Mouse (Mus musculus) kidney, adult 18-20 months (tissue): ENCODE data around the gene Vwa1.
A peak's percentile ranks its signal among the peaks of the same experiment; 100 is the strongest.
"Not testable (repeated sequence)": the region's sequence is repeated elsewhere in the genome, so short reads cannot be mapped to it uniquely, and the experiment has no call there.

Experiments
- DNase-seq: peaks from one replicate; pipeline ENCODE4 v3.0.0; 2021

The Vwa1 gene

DNA sequence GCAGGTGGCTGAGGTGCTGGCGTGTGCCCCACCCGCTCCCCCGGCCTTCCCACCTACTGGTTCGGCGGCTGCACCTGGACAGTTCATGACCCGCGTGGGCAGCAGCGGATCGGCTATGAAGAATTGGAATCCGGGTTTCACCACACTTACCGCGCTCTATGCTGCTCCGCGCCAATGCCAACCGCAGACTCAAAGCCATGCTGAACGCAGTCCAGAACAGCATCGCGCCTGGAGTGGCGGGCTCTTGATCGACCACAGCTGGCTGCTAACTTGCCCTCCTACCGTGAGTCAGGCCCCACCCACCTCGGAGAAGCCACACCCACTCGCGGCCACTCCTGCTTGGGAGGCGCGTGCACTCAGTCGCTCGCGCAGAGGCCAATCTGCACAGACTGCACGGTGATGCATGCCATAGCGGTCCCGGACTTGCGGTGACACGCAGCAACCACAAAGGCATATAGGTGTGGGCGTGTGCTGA, at the start of gene Vwa1:
Gene Vwa1 (minus strand): TSS at position 419 of the 475 bp plus-strand sequence.
- DNase-seq: peak; percentile 94

DNA sequence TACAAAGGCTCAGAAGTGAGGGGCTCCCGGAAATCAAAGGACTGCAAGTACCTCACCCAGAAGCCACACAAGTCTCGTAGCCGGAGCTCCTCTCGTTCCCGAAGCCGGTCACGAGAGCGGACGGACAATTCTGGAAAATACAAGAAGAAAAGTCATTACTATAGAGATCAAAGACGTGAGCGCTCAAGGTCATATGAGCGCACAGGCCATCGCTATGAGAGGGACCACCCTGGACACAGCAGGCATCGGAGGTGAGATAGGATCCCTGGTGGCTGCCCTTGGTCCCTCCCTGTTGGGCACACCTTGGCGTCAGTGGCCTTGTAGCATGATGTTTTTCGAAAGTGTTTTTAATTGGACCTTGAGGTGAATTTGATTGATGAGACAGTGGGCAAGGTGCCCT, 48.9 kb upstream of the Vwa1 start:
- no peak for DNase-seq

DNA sequence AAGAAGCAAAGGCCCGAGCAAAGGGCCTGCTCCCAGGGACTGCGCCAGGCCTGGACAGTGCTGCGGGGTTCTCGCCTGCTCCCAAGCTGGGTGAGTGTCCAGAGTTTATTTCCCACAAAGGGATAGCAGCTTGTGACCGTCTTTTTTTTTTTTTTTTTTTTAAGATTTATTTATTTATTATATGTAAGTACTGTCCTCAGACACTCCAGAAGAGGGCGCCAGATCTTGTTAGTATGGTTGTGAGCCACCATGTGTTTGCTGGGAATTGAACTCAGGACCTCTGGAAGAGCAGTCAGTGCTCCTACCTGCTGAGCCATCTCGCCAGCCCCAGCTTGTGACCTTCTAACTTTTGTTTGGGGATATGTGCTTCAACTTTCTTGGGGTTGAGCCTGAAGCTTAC, 46.5 kb upstream of the Vwa1 start:
- DNase-seq: no peak

DNA sequence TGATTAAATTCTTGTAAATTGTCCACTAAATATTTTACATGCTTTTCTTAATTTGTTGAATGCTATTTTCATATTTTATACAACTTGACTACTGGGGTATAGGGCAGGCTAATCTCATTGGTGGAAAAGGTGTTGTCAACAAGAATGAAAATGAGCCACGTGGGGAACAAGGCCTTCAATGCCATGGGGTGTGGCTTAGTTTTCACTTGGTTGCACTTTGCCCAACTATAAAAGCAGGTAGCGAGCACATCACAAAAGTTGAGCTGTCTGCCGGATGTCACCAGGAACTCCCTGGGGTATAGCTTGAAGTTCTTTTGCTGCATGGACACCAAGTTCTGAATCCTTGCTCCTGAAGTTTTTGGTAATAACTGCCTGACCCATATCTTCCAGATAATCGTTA, 43.0 kb upstream of the Vwa1 start:
- DNase-seq: no peak

DNA sequence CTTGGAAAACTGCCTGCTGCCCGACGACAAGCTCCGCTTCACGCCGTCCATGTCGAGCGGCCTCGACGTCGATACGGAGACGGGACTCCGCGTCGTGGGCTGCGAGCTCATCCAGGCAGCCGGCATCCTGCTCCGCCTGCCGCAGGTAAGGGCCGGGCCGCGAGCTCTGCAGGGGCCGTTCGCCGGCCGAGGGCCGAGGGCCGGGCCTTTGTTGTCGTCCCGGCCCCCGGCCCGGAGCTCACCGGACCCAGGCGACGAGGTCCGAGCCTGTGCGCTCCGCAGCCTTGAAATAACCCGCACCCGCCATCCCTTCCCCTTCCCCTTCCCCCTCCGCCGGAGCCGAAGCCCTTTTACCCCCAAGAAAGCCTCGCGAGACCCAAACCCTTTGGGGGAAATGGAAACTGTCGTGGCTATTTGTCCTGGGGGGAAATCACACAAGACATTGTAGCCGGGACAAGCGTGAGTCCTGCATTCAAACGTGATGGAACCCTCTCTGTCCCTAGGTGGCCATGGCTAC, 38.2 kb upstream of the Vwa1 start:
- peak; percentile 28 for DNase-seq

DNA sequence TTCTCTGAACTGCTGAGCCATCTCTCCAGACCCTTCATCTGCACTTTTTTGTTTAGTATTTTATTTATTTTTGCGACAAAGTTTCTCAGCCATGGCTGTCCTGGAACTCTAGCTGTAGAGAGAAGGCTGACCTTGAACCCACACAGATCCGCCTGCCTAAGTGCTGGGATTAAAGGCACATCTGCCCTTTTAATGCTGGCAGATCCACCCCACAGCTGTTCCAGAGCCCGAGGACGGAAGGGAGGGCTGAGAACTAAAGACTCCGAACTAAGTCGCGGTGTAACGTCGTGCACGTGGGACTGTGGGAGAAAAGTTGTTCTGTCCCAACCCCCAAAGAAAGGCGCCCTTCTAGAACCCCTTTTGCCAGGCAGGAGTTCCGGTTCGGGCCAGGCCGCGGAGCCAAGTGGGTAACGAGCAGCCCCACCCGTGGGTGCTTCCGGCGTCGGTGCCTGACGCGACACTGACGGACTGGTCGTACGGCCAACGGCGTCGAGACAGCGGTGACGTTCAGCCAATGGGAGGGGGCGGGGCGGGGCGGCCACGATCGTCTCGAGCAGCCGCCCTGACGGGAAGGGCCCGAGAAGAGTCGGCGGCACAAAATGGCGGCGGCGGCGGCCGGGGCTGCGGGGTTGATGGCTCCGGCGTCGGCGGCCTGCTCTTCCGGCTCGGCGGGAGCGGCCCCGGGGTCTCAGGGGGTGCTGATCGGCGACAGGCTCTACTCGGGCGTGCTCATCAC, 37.6 kb upstream of the Vwa1 start, which contains the start of gene Ccnl2:
Gene Ccnl2 (plus strand): TSS at position 561 of the 736 bp plus-strand sequence.
- DNase-seq: peak; percentile 93

DNA sequence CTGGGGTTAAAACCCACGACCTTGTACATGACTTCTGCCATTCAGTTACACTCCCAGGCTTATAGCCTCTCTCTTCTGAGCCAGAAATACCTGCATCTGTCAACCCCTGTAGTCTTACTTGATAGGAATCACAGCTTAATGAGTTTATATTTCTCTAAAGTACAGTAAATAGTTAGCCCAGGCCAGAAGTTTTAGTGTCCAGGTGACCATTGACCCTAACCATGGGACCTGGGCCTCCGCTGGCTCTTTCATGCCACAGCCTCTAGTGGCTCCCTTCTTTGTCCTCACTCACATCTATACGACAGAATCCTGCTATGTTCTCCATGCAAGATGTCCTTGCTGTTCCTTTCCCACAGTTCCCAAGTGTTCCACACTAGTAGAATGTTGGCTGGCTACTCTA, 33.3 kb upstream of the Vwa1 start:
- no peak for DNase-seq

DNA sequence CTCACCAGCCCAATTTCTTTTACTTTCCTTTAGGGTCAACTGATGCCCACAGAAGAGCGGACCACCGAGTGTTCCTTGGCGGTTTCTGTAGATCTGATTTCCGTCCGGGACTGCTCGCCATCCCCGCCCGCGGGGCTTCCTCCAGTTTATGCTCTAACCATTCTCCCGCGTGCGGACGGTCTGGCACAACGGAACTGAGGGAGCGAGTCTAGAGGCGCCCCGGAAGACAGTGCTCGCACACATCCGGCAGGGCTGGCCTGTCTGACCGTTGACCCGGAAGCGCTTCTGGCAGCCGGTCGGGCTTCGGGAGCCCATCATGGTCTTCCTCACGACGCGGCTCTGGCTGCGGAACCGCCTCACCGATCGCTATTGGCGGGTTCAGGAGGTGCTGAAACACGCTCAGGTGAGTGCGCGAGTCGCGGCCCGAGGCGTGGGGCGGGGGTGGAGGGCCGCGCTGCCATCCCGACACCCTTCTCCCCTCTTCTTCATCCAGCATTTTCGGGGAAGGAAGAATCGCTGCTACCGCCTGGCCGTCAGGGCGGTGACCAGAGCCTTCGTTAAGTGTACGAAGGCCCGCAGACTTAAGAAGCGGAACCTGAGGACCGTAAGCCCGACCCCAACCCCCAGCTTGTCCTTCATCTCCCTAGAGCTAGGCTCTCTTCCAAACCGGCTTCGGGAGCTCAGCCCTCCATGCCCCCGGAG, 29.0 kb upstream of the Vwa1 start:
- peak; percentile 96 for DNase-seq

DNA sequence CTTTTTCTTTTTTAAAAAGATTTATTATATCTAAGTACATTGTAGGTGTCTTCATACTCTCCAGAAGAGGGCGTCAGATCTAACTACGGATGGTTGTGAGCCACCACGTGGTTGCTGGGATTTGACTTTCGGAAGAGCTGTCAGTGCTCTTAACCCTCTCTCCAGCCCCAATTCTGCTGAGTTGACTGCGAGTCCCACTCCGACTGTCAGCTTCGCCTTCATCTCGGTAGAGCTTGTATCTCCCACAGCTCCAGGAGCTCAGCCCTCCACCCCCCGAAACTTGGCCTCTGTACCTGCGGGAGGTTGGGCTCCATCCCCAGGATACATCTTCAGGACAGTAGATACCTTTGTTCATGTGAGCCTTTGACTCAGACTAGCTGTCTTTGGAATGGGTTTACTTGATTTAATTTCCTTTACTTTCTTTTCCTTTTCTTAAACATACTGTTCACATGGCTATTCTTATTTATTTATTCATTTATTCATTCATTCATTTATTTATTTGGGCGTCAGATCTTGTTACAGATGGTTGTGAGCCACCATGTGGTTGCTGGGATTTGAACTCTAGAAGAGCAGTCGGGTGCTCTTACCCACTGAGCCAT, 28.3 kb upstream of the Vwa1 start, which contains the start of gene Mrpl20:
Gene Mrpl20 (plus strand): TSS at position 138 of the 599 bp plus-strand sequence.
- no peak for DNase-seq

DNA sequence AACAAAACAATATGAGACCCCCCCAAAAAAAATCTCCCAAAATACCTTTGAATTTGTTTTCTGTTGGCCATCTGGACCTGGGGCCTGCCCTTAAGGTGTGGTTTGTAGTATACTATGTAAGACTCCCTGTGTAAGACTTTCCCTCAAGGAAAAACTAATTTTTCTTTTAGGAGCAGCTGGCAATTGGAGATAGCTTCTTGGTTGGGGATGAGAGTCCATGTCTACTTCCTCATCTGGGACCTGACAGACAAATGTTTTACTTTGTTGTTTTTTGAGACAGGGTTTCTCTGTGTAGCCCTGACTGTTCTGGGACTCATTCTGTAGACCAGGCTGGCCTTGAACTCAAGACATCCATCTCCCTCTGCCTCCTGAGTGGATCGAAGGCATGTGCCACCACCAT, 27.6 kb upstream of the Vwa1 start:
- no peak for DNase-seq

DNA sequence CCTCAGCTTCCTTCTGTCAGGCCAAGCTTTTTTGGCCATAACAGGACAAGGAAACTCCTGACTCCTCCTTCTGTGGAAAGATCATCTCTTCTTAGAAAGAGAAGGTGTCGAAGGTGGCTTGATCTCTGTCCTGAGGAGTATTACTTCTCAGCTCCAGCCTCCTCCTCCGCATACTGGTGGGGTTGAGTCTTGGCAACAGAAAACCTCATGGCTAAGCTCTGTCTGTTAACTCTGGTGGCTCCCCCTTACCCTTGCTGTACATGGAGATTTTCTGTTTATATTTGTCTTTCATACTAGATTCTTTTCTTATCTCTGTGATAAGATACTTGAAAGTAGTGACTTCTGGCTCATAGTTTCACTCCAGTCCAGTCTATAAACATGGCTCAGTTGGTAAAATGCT, 19.2 kb upstream of the Vwa1 start:
- DNase-seq: no peak

DNA sequence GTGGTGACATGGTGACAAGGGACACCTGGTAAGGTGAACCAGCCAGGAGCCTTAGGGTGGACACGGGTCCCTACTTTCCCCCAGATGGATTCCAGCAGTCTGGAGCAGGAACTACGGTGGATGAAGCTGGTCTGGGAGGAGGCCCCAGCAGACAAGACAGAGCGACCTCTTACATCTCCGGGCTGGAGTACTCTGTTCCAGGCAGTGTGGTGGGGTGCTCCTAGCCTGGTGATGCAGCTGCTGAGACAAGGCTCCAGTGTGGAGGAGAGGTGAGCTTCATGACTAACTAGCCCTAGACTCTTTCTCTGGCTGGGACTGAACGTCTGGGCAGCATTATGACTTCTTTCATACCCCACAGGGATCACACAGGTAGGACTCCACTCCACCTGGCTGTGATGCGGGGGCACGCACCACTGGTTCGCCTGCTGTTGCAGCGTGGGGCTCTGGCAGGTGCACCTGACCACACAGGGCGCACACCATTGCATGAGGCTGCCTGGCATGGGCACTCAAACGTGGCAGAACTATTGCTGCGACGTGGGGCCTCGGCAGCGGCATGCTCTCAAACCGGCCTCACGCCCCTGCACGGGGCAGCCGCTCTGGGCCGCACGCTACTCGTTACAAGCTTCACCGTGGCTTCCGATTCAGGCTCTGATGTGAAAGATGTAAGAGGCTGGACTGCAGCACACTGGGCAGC, 16.9 kb upstream of the Vwa1 start:
- peak; percentile 44 for DNase-seq

DNA sequence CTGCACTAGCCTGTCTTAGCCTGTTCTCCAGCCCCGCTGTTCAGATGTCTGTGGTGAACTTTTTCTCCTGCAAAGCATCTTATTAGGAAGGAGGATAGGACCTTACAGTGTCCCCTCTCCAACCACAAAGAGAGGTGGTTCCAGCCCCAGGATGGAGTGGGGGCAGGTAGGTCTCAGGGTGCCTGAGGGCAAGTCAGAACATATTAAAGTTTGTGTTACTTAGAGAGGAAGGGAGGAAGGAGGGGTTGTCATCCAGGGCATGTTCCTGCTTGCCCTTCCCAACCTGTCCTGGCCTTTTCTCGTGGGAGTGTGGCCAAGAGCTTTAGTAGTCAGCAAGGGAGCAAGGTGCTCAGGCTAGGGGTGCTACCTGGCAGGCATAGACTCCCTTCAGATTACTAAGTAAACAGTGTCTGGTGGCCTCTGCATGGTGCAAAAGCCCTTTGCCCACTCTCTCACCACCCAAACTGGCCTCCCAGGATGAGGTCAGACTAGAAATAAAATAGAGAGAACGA, 16.2 kb upstream of the Vwa1 start:
- peak; percentile 38 for DNase-seq

DNA sequence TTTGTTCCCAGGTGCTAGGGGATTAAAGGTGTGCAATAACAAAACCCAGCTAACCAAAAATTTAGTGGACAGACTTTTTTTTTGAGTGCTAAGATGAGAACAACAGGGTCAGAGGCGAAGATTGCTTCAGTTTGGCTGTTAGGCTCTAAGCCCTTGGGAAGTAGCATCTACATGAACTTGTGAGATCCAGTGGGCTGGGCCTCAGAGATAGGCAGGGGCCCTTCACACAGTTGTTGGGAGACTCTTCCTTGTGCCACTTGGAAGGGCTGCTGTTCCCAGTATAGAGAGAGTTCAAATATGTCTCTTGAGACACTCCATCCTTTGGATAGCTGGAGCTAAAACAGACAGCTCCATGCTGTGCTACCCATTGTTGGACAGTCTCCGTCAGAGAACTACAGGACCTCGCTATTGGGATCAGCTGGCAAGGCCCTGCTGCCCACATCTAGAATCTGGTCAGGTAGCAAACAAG, 15.6 kb upstream of the Vwa1 start, which contains the start of gene Ankrd65:
Gene Ankrd65 (plus strand): TSS at position 419 of the 469 bp plus-strand sequence.
- no peak for DNase-seq

DNA sequence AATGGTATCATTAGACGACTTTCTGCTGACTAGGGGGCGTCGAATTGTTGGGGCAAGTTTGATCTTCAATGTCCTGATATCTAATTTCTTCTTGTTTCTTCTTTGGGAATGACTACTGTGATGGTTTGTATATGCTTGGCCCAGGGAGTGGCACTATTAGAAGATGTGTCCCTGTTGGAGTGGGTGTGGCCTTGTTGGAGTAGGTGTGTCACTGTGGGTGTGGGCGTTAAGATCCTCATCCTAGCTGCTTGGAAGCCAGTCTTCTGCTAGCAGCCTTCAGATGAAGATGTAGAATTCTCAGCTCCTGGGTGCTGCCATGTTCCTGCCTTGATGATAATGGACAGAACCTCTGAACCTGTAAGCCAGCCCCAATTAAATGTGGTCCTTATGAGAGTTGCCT, 14.3 kb upstream of the Vwa1 start:
- not testable (repeated sequence) for DNase-seq

DNA sequence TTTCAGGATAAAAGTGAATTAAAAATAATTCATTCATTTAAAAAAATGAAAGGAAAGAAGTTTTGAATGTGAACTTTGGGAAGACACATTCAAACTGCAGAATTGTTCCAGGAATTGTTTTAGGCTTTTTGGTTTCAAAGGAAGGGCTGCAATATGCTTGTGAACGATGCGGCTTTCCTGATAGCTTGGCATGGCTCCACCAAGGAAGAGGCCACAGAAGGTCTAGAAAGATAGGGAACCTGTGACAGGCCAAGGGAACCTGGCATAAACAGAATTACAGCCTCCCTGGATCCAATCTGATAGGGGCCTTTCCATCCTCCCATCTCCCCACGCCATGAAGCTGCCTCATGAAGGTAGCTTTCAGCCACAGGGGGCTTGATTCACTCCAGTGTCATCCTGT, 13.8 kb upstream of the Vwa1 start:
- no peak for DNase-seq

DNA sequence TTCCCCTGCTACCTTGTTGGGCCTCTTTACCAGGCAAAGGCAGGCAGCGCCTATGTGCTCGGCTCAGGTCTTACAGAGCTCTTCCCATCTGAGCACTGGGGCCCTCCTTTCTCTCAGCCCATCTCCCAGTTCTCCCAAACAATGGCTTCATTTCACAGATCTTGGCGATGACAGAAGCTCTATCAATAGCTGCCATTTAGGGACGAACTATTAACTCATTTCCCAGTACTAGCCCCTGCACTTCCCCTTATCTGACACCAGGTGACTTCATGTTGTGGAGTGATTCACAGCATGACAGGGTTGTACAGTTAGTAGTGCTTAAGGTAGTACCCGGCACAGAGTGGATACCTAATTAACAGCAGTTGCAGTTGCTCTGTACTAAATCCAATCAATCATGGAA, 11.3 kb upstream of the Vwa1 start, which contains the start of gene Tmem88b:
Gene Tmem88b (minus strand): TSS at position 56 of the 400 bp plus-strand sequence.
- no peak for DNase-seq

DNA sequence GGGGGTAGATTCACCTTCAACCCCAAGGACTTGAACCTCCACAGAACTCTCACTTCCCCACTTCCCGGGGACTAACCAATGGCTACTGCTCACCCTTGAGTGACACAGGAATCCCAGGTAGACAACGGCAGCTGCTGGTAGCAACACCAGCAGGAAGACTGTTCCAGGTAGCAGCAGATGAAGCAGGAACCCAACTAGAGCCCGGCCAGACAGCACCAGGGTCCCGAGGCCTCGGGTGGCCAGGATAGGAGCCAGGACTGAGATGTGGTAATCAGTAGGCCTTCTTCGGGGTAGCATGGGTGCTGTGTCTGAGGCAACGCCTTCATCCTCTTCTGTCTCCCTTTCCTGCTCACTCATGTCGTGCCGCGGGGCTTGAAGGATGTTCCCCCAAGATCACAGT, 10.7 kb upstream of the Vwa1 start:
- no peak for DNase-seq

DNA sequence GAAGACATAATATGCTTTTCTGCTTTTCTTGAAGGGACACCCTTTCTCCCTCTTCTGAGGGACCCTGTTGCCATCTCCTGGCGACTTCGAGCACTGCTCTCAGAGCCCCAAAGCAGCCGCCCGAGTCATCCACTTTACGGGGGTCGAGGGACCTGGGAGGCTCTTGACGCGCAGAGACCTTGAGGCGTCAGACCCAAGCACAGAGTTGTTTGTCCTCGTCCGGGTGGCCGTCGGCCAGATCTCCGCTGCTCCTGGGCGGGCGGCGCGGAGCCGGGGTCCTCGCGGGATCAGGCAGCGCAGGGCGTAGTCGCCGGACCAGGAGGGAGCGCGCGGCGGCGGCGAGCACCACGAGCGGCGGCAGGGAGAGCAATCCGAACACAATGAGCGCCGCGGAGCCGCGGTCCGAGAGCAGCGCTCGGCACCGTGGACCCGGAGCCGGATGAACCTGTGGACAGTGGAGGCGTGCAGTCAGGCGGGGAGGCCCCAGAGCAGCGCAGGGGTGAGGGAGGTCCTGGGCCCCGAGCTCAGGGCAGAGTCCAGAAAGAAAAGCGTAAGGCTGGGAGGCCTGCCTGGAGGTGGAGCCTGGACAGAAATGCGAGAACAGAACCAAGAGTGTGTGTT, 9.7 kb upstream of the Vwa1 start:
- peak; percentile 86 for DNase-seq

DNA sequence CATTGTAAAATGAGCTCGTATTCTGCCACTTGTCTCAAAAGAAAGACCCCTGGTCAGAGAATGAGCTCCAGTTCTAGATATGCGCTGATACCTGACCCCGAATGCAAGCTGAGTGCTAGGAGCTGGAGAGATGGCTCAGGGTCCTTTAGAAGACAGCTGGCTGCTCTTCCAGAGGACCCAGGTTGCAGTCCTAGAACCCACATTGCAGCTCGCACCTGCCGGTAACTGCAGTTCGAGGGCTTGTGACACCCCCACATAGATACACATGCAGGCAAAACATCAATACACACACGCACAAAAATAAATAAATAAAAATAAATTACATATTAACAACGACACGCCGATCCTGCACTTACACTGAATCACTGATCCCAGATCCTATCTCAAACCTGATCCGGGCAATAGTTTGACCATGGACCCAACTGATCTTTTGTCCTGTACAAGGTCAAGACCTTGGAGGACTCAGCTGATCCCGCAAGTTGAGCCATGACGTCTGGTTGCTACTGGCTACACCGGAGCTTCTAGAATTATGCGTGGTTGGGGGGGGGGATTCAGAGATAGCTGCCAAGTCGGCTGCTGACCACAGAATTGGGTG, 9.1 kb upstream of the Vwa1 start:
- no peak for DNase-seq

DNA sequence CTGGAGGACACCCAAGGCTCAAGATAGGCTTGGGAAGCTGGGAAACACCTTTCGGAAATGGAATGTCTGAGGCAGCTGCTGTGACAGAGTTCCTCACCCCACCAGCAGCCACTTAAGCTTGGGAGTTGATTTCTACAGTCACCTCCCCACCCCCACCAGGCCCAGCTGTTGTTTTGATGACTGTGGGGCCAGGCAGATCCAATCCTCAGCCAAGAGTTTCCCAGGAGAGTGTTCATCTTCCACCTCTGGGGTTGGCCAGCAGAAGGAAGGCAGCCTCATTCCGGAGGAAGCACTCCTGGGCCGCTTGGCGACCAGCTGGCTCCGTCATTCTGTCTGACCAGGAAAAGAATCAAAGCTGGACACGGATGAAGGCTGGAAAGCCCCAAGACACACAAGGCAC, 6.4 kb upstream of the Vwa1 start:
- DNase-seq: peak; percentile 62

DNA sequence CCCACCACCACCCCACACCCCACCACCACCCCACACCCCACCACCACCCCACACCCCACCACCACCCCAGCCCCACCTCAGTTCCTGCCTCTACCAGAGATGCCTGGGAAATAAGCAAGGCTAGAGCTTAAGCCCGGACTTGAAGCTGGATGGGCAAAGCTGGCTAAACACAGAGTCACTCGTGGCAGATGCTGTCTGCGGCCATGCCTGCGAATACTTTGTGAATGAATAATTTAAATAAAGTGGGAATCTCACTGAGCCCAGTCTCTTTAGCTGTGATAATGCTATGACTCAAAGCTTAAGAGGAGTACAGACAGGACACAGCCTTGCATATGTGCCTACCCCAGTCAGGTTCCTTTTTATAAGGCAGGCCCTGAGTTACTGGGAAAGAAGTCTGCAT, 5.0 kb upstream of the Vwa1 start:
- no peak for DNase-seq
